Mouse (Mus musculus) CH12.LX (cell line): ENCODE data around the gene Pip5k1b. TPM values are rescaled to one million over a fixed set of nuclear protein-coding genes. Genes with fewer than 3 reads are reported as not detected.

Experiments
- DNase-seq: peaks from one replicate; pipeline ENCODE4 v3.0.0-alpha.2; 2013; ENCODE audit errors: extremely low read depth
- H3K27ac ChIP-seq: 2 replicates; pipeline ENCODE4 v1.5.1; 2012; ENCODE audit warnings: low read depth, mild to moderate bottlenecking, control low read depth, moderate library complexity; ENCODE audit not compliant: insufficient read depth
- H3K27me3 ChIP-seq: replicated peaks from 2 replicates; pipeline ENCODE3; 2012; ENCODE audit warnings: inconsistent platforms
- H3K36me3 ChIP-seq, 2 experiments: replicated peaks in 1 of 2; 2 replicates each; pipeline versions ENCODE3 to v1.6.1; 2012; ENCODE audit warnings: inconsistent platforms in 1 of 2, low read length in 1 of 2, mild to moderate bottlenecking in 1 of 2, mixed read lengths in 1 of 2, moderate library complexity in 1 of 2; ENCODE audit not compliant: control insufficient read depth in 1 of 2, insufficient read depth in 1 of 2
- H3K4me1 ChIP-seq, 2 experiments: 2 replicates each; pipeline ENCODE4 v1.6.1; 2012; ENCODE audit warnings: inconsistent platforms in 1 of 2, moderate library complexity in 1 of 2; ENCODE audit not compliant: insufficient read depth in 2 of 2, control insufficient read depth in 1 of 2
- H3K4me2 ChIP-seq: 2 replicates; pipeline ENCODE4 v1.6.1; 2012; ENCODE audit warnings: low read depth, mild to moderate bottlenecking, control low read depth; ENCODE audit not compliant: poor library complexity, insufficient read depth, severe bottlenecking
- H3K4me3 ChIP-seq, 3 experiments: fragments of 150-350 bp in 1 of 3; sonication (generic) in 1 of 3; replicated peaks in 1 of 3; 2 replicates each; pipeline versions ENCODE3 to v1.5.1; 2011 to 2012; ENCODE audit warnings: low read depth in 2 of 3, low read length in 2 of 3, mild to moderate bottlenecking in 2 of 3, moderate library complexity in 2 of 3, control low read depth in 1 of 3, improper control_type of control experiment in 1 of 3, inconsistent platforms in 1 of 3, mixed read lengths in 1 of 3; ENCODE audit not compliant: poor library complexity in 1 of 3
- H3K79me2 ChIP-seq: replicated peaks from 2 replicates; pipeline ENCODE4 v1.6.1; 2012; ENCODE audit warnings: mild to moderate bottlenecking, moderate library complexity; ENCODE audit not compliant: control insufficient read depth, poor library complexity, insufficient read depth, severe bottlenecking; ENCODE audit errors: extremely low read depth
- H3K9ac ChIP-seq: 2 replicates; pipeline ENCODE4 v1.6.1; 2012; ENCODE audit warnings: low read depth, mild to moderate bottlenecking, control low read depth, moderate library complexity; ENCODE audit not compliant: insufficient read depth
- H3K9me3 ChIP-seq: replicated peaks from 2 replicates; pipeline ENCODE3; 2012; ENCODE audit warnings: low read length, inconsistent platforms, mixed read lengths
- BHLHE40 ChIP-seq: IDR thresholded peaks from 2 replicates; pipeline ENCODE4 v1.6.1; 2011; ENCODE audit warnings: mild to moderate bottlenecking, low read depth, low read length, improper control_type of control experiment
- CHD1 ChIP-seq: IDR thresholded peaks from 2 replicates; pipeline ENCODE4 v1.6.1; 2012; ENCODE audit warnings: low read depth, low read length, improper control_type of control experiment, inconsistent platforms
- CTCF ChIP-seq, 2 experiments: IDR thresholded peaks in 1 of 2; conservative IDR thresholded peaks in 1 of 2; 2 replicates each; pipeline ENCODE4 v1.5.1; 2011 to 2012; ENCODE audit warnings: low read depth in 2 of 2, low read length in 2 of 2, improper control_type of control experiment in 1 of 2, inconsistent platforms in 1 of 2, mild to moderate bottlenecking in 1 of 2, moderate library complexity in 1 of 2
- E2F4 ChIP-seq: IDR thresholded peaks from 2 replicates; pipeline ENCODE4 v1.6.1; 2011; ENCODE audit warnings: low read depth, low read length, improper control_type of control experiment; ENCODE audit not compliant: insufficient replicate concordance
- ELF1 ChIP-seq: IDR thresholded peaks from 2 replicates; pipeline ENCODE4 v1.6.1; 2014; ENCODE audit warnings: low read depth, mild to moderate bottlenecking, inconsistent platforms, low read length, improper control_type of control experiment
- ETS1 ChIP-seq: conservative IDR thresholded peaks from 2 replicates; pipeline ENCODE4 v1.6.1; 2012; ENCODE audit warnings: low read depth, mild to moderate bottlenecking, inconsistent platforms, low read length, improper control_type of control experiment, moderate library complexity
- GABPA ChIP-seq: IDR thresholded peaks from 2 replicates; pipeline ENCODE4 v1.6.1; 2012; ENCODE audit warnings: low read depth, low read length, improper control_type of control experiment, inconsistent platforms; ENCODE audit not compliant: insufficient replicate concordance
- JUN ChIP-seq: IDR thresholded peaks from 2 replicates; pipeline ENCODE4 v1.6.1; 2011; ENCODE audit warnings: low read depth, mild to moderate bottlenecking, low read length, improper control_type of control experiment, moderate library complexity; ENCODE audit not compliant: insufficient read depth
- JUND ChIP-seq: conservative IDR thresholded peaks from 2 replicates; pipeline ENCODE4 v1.6.1; 2011; ENCODE audit warnings: low read depth, low read length, improper control_type of control experiment
- MAFK ChIP-seq: IDR thresholded peaks from 2 replicates; pipeline ENCODE4 v1.6.1; 2011; ENCODE audit warnings: low read length, improper control_type of control experiment; ENCODE audit not compliant: insufficient replicate concordance
- MAZ ChIP-seq: IDR thresholded peaks from 2 replicates; pipeline ENCODE4 v1.6.1; 2012; ENCODE audit warnings: low read depth, mild to moderate bottlenecking, inconsistent platforms, low read length, improper control_type of control experiment, moderate library complexity
- NELFE ChIP-seq: IDR thresholded peaks from 2 replicates; pipeline ENCODE4 v1.6.1; 2011; ENCODE audit warnings: low read depth, low read length, improper control_type of control experiment
- NRF1 ChIP-seq: IDR thresholded peaks from 2 replicates; pipeline ENCODE4 v1.6.1; 2014; ENCODE audit warnings: low read depth, mild to moderate bottlenecking, inconsistent platforms, low read length, improper control_type of control experiment, moderate library complexity
- PAX5 ChIP-seq: IDR thresholded peaks from 2 replicates; pipeline ENCODE4 v1.6.1; 2012; ENCODE audit warnings: low read length, inconsistent platforms, mixed read lengths
- RAD21 ChIP-seq: IDR thresholded peaks from 2 replicates; pipeline ENCODE4 v1.6.1; 2011; ENCODE audit warnings: low read depth, mild to moderate bottlenecking, low read length, improper control_type of control experiment, moderate library complexity
- RCOR1 ChIP-seq: conservative IDR thresholded peaks from 2 replicates; pipeline ENCODE4 v1.6.1; 2012; ENCODE audit warnings: low read depth, mild to moderate bottlenecking, inconsistent platforms, low read length, improper control_type of control experiment
- TCF12 ChIP-seq: IDR thresholded peaks from 2 replicates; pipeline ENCODE4 v1.6.1; 2014; ENCODE audit warnings: low read depth, mild to moderate bottlenecking, inconsistent platforms, low read length, improper control_type of control experiment
- USF1 ChIP-seq: IDR thresholded peaks from 2 replicates; pipeline ENCODE4 v1.6.1; 2014; ENCODE audit warnings: low read depth, mild to moderate bottlenecking, inconsistent platforms, low read length, improper control_type of control experiment
- dilution Hi-C: fragments of 300-500 bp; cut with MboI; formaldehyde crosslinking; loops from 2 replicates; pipeline ENCODE4 v1.14.3; 2020; ENCODE audit warnings: low sequenced_read_pairs; ENCODE audit not compliant: extremely low pct_unique_long_range_greater_than_20kb, extremely low pct_ligation_motif_present
- in situ Hi-C: fragments of 300-500 bp; cut with MboI; formaldehyde crosslinking; loops from 3 replicates; pipeline ENCODE4 v1.14.3; 2019; ENCODE audit warnings: low sequenced_read_pairs, low pct_ligation_motif_present, low pct_unique_long_range_greater_than_20kb, mixed read lengths
- polyA plus RNA-seq: library from polyadenylated mRNA; unstranded; fragments of >175 nt; gene quantifications from 2 replicates; pipeline ENCODE4 v1.2.1, GENCODE M21; 2012; ENCODE audit warnings: low read depth; ENCODE audit not compliant: insufficient read length
- total RNA-seq, 2 experiments: library from RNA; depleted of rRNA; stranded (reverse); fragments of 300-350 nt in 1 of 2; fragments of >200 nt in 1 of 2; gene quantifications; 2 replicates each; pipeline ENCODE4 v1.2.3; 2012 to 2014

Gene Pip5k1b
- total and polyA plus RNA-seq, 3 experiments = 1.7 to 2.9 (median 2.0) TPM

DNA sequence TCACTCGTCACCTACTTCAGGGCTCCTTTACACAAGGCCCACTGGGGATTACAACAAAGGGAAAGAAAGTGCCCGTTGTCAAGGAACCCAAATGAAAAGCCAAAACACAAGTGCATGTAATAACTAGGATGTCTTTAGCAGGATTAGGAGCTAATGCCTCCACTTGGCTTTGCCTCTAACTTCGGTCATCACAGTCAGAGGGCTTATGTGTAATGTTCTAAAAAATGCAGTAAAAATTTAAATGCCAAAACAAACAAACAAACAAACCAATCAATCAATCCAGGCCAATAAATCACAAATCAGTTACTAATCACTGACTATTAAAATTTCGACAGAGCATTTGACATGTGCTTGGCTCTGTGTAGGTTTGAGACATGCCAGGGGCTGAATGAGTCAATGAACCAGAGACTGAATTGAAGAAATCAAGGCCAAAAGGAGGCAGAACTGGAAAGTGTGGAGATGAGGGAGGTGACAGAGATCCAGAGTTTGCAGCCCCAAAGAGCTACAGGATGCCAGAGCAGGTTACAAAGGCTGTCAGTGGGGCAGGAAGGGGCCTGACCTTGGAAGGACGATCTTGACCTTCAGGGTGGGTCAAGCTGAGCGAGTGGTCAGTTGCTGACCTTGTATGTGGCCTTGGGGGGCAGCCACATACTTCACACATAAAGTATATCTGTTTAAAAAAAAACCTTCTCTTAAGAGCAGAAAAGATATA lies 100.3 kb downstream of the Pip5k1b start:
- Histone ChIP-seq H3K4me3 (no peak overlapping the region), H3K9me3 (no peaks in the 10 kb centered on the region), H3K27ac (no peak overlapping the region), H3K9ac (no peak overlapping the region), H3K36me3 (no peaks in the 10 kb centered on the region), H3K4me2 (no peak overlapping the region), H3K4me1 (peaks cover under 1 to 16% of the 10 kb centered on the region in 2 experiments; a peak in 3 of 4 replicates), H3K27me3 (no peaks in the 10 kb centered on the region)
- no peak for DNase-seq
- in situ Hi-C loops (no loop called here), dilution Hi-C loops (no loop called here)
- TF ChIP-seq TCF12 (no peak), ELF1 (no peak), GABPA (no peak), PAX5 (no peak), USF1 (no peak), JUND (no peak), CHD1 (no peak), JUN (no peak), CTCF (conservative IDR thresholded peaks at IDR 0.05 in 1 of 2, IDR thresholded peaks at IDR 0.05 in 1 of 2; ENCODE audit: low read depth in 2 of 2, low read length in 2 of 2) (no peak), E2F4 (no peak), NRF1 (no peak), ETS1 (no peak), MAFK (no peak), MAZ (no peak), RAD21 (no peak), BHLHE40 (no peak)
- TF ChIP-seq, all 38 proteins: peak for 0
- H3K79me2 ChIP-seq = no peaks in the 10 kb centered on the region

DNA sequence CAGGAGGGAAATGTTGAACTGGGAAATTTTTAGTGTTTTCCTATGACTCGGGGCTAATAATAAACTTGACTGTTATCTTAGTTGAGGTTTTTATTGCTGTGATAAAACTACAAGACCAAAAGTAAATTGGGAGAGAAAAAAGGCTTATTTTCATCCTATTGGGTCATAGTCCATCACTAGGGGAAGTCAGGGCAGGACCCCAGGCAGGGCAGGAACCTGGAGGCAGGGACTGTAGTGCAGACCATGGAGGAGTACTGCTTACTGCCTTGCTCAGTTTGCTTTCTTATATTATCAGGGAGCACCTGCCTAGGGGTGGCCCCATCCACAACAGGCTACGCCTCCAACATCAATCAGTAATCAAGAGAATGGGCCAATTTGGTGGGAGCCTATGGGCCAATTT lies 101.2 kb downstream of the Pip5k1b start:
- H3K27ac ChIP-seq = no peak overlapping the region
- peaks cover 5 to 24% of the 10 kb centered on the region in 2 experiments for H3K4me1 ChIP-seq
- DNase-seq = no peak
- dilution Hi-C loops (no loop called here), in situ Hi-C loops (no loop called here)
- H3K4me3 ChIP-seq = no peak overlapping the region
- H3K27me3 ChIP-seq = no peaks in the 10 kb centered on the region
- H3K9ac ChIP-seq = no peak overlapping the region
- no peaks in the 10 kb centered on the region for H3K79me2 ChIP-seq
- H3K36me3 ChIP-seq = no peaks in the 10 kb centered on the region
- H3K9me3 ChIP-seq = peaks cover 2% of the 10 kb centered on the region
- H3K4me2 ChIP-seq = no peak overlapping the region
- TF ChIP-seq NELFE (no peak), MAZ (no peak), RCOR1 (no peak), USF1 (no peak)
